12 mouse cellular contexts compared by ENCODE assay signal in genomic region chr7:30251956-30252954, GRCm38 (mm10). TPM values are rescaled to one million over a fixed set of nuclear protein-coding genes. Genes with fewer than 3 reads are reported as not detected.
DNase-seq lines count a peak whose midpoint lies in the region; ATAC-seq lines count a peak whose summit lies in the region.
"Had no signal": no experiment of that assay in that cellular context is flagged by ENCODE, and none has a peak within 500 bp of the region (broad histone marks: within the 10 kb centered on the region; RNA-seq: fewer than 3 reads in every experiment).

No protein-coding gene starts in this region.

- H3K27ac ChIP-seq in lung, embryonic 15.5 days = no peak overlapping the region
- H3K27ac ChIP-seq in forebrain, embryonic 10.5 days = no peak overlapping the region
- H3K27ac ChIP-seq: embryonic facial prominence, embryonic 13.5 days; hindbrain, postnatal 0 days had no signal

- H3K9ac ChIP-seq in lung, embryonic 15.5 days = no peak overlapping the region
- H3K9ac ChIP-seq: embryonic facial prominence, embryonic 13.5 days had no signal

- WGBS in lung, embryonic 15.5 days = 72% methylated on average over 12 of the region's 12 CpGs
- 88% methylated on average over 12 of the region's 12 CpGs for whole genome bisulfite sequencing in forebrain, embryonic 10.5 days

- peak; percentile 39; the same call in 1 of the 2 replicates for ATAC-seq in lung, embryonic 15.5 days (ENCODE audit: borderline replicate concordance, extremely low read depth, low FRiP score, low TSS enrichment)
- ATAC-seq: hindbrain, postnatal 0 days had no signal

- H3K36me3 ChIP-seq in lung, embryonic 15.5 days = 0 out of 2 replicates have a peak, but pooled peaks cover 6% of the 10 kb centered on the region
- H3K36me3 ChIP-seq in forebrain, embryonic 10.5 days (replicated peaks) = peaks cover 86% of the 10 kb centered on the region

- H3K4me1 ChIP-seq in lung, embryonic 15.5 days = no peaks in the 10 kb centered on the region
- H3K4me1 ChIP-seq in forebrain, embryonic 10.5 days = no peaks in the 10 kb centered on the region
- H3K4me1 ChIP-seq: embryonic facial prominence, embryonic 13.5 days had no signal

- H3K4me3 ChIP-seq in lung, embryonic 15.5 days = no peak overlapping the region
- no peak overlapping the region for H3K4me3 ChIP-seq in forebrain, embryonic 10.5 days
- H3K4me3 ChIP-seq: embryonic facial prominence, embryonic 13.5 days had no signal

- no peaks in the 10 kb centered on the region for H3K27me3 ChIP-seq in lung, embryonic 15.5 days
- no peaks in the 10 kb centered on the region for H3K27me3 ChIP-seq in forebrain, embryonic 10.5 days (ENCODE audit: poor library complexity, severe bottlenecking)
- H3K27me3 ChIP-seq: embryonic facial prominence, embryonic 13.5 days had no signal

- peak; percentile 35 to 72 for DNase-seq in adrenal gland, adult (ENCODE audit: inconsistent age in 2 of 2, low spot score in 1 of 2)
- no peak for DNase-seq in adrenal gland, postnatal 4 days (ENCODE audit: low spot score in 2 of 2)
- DNase-seq in spleen, postnatal 36 days (ENCODE audit: low spot score in 2 of 2) = peak; percentile 5 to 11
- DNase-seq in spleen, postnatal 14 days (ENCODE audit: low spot score in 2 of 2) = no peak
- DNase-seq in frontal cortex, postnatal 25 days (ENCODE audit: low spot score in 2 of 2) = no peak
- DNase-seq in layer of hippocampus, postnatal 14 days (ENCODE audit: low spot score in 2 of 2) = no peak
- no peak for DNase-seq in forebrain, embryonic 10.5 days (ENCODE audit: extremely low spot score, low spot score)

- H3K9me3 ChIP-seq in lung, embryonic 15.5 days = no peaks in the 10 kb centered on the region
- H3K9me3 ChIP-seq in forebrain, embryonic 10.5 days = no peaks in the 10 kb centered on the region
- H3K9me3 ChIP-seq: embryonic facial prominence, embryonic 13.5 days had no signal

- H3K4me2 ChIP-seq in lung, embryonic 15.5 days = no peak overlapping the region
- H3K4me2 ChIP-seq: embryonic facial prominence, embryonic 13.5 days; midbrain, embryonic 11.5 days had no signal

RNA-seq across cellular contexts. Expression of gene Ovol3, which starts 16.7 kb away (rescaled TPM):
- total RNA-seq in adrenal gland, postnatal 4 days (2021) = not detected
- polyA plus RNA-seq in lung, embryonic 15.5 days (2015; fragmentation: Nextera tagmentation; extraction: Ambion mirVana) = not detected in 2 replicates
- not detected for total RNA-seq in layer of hippocampus, postnatal 14 days (2021)
- not detected in 2 replicates for polyA plus RNA-seq in forebrain, embryonic 10.5 days (2016; fragmentation: Nextera tagmentation; extraction: Ambion mirVana)
- total RNA-seq: hindbrain, postnatal 0 days had no signal
- polyA plus RNA-seq: hindbrain, postnatal 0 days; limb, embryonic 11.5 days; midbrain, embryonic 11.5 days had no signal

RNA-seq across cellular contexts. Expression of gene Tbcb, which starts 20.2 kb away (rescaled TPM):
- total RNA-seq in adrenal gland, postnatal 4 days (2021) = 10 to 100 TPM; 84.3 to 85.1 TPM
- polyA plus RNA-seq in lung, embryonic 15.5 days (2015; fragmentation: Nextera tagmentation; extraction: Ambion mirVana) = 168 and 180 TPM in 2 replicates
- total RNA-seq in layer of hippocampus, postnatal 14 days (2021) = 100 to 1,000 TPM; 135 to 139 TPM
- 248 and 257 TPM in 2 replicates for polyA plus RNA-seq in forebrain, embryonic 10.5 days (2016; fragmentation: Nextera tagmentation; extraction: Ambion mirVana)

RNA-seq across cellular contexts. Expression of gene Polr2i, which starts 20.5 kb away (rescaled TPM):
- total RNA-seq in adrenal gland, postnatal 4 days (2021) = 10 to 100 TPM; 82.1 to 84.3 TPM
- polyA plus RNA-seq in lung, embryonic 15.5 days (2015; fragmentation: Nextera tagmentation; extraction: Ambion mirVana) = 148 and 156 TPM in 2 replicates
- total RNA-seq in layer of hippocampus, postnatal 14 days (2021) = 10 to 100 TPM; 53.9 to 58.0 TPM
- polyA plus RNA-seq in forebrain, embryonic 10.5 days (2016; fragmentation: Nextera tagmentation; extraction: Ambion mirVana) = 163 and 169 TPM in 2 replicates

RNA-seq across cellular contexts. Expression of gene Thap8, which starts 27.6 kb away (rescaled TPM):
- under 1 TPM; 0.54 to 0.70 TPM for total RNA-seq in adrenal gland, postnatal 4 days (2021)
- polyA plus RNA-seq in lung, embryonic 15.5 days (2015; fragmentation: Nextera tagmentation; extraction: Ambion mirVana) = 0.50 and 0.64 TPM in 2 replicates
- total RNA-seq in layer of hippocampus, postnatal 14 days (2021) = under 1 TPM; 0.35 to 0.67 TPM
- polyA plus RNA-seq in forebrain, embryonic 10.5 days (2016; fragmentation: Nextera tagmentation; extraction: Ambion mirVana) = 0.38 and 0.48 TPM in 2 replicates

RNA-seq across cellular contexts. Expression of gene Wdr62, which starts 28.0 kb away (rescaled TPM):
- 10 to 100 TPM; 12.1 to 13.5 TPM for total RNA-seq in adrenal gland, postnatal 4 days (2021)
- polyA plus RNA-seq in lung, embryonic 15.5 days (2015; fragmentation: Nextera tagmentation; extraction: Ambion mirVana) = 10.7 and 11.5 TPM in 2 replicates
- total RNA-seq in layer of hippocampus, postnatal 14 days (2021) = 1 to 10 TPM; 2.7 to 3.0 TPM
- polyA plus RNA-seq in forebrain, embryonic 10.5 days (2016; fragmentation: Nextera tagmentation; extraction: Ambion mirVana) = 18.7 and 20.3 TPM in 2 replicates

Comparison
In these comparisons a context has a peak if more than half of its experiments do, and no peak if none do; other contexts are left out.
1. DNase-seq: peak in adrenal gland, adult (2 of 2) and spleen, postnatal 36 days (2 of 2); none in adrenal gland, postnatal 4 days (0 of 2), spleen, postnatal 14 days (0 of 2), frontal cortex, postnatal 25 days (0 of 2), layer of hippocampus, postnatal 14 days (0 of 2) and forebrain, embryonic 10.5 days (single experiment).